Mouse (Mus musculus): ENCODE data around the gene Slc12a8.

Gene Slc12a8

GRCm38 (mm10) chr16:33676347-33677312, 159.5 kb downstream of the Slc12a8 start:
- no peak for DNase-seq

- no peak for DNase-seq
Measured at GRCm38 (mm10) chr16:33677313-33677690, 160.2 kb downstream of the Slc12a8 start.

- DNase-seq = no peak
Measured at GRCm38 (mm10) chr16:33677901-33678300, 160.8 kb downstream of the Slc12a8 start.

- DNase-seq = no peak
Measured at GRCm38 (mm10) chr16:33680271-33680670, 163.1 kb downstream of the Slc12a8 start.

GRCm38 (mm10) chr16:33680816-33681215, 163.7 kb downstream of the Slc12a8 start:
- no peak for DNase-seq

- DNase-seq = no peak
Measured at GRCm38 (mm10) chr16:33681661-33682060, 164.5 kb downstream of the Slc12a8 start.

GRCm38 (mm10) chr16:33682651-33683050, 165.5 kb downstream of the Slc12a8 start:
- DNase-seq = no peak

GRCm38 (mm10) chr16:33683206-33684161, 166.4 kb downstream of the Slc12a8 start:
- no peak for DNase-seq

GRCm38 (mm10) chr16:33684162-33684702, 167.1 kb downstream of the Slc12a8 start, which contains the start of gene Heg1:
Heg1 (plus strand) TSS chr16:33684370.
- peak; percentile 56 for DNase-seq

GRCm38 (mm10) chr16:33684703-33685701, 167.9 kb downstream of the Slc12a8 start:
- DNase-seq = no peak

- DNase-seq = no peak
Measured at GRCm38 (mm10) chr16:33686056-33686455, 168.9 kb downstream of the Slc12a8 start.

GRCm38 (mm10) chr16:33687724-33688123, 170.6 kb downstream of the Slc12a8 start:
- no peak for DNase-seq

- DNase-seq = no peak
Measured at GRCm38 (mm10) chr16:33690975-33691747, 174.0 kb downstream of the Slc12a8 start.

- DNase-seq = no peak
Measured at GRCm38 (mm10) chr16:33693553-33693952, 176.4 kb downstream of the Slc12a8 start.

- no peak for DNase-seq
Measured at GRCm38 (mm10) chr16:33696811-33697575, 179.9 kb downstream of the Slc12a8 start.

- DNase-seq = no peak
Measured at GRCm38 (mm10) chr16:33697576-33698276, 180.6 kb downstream of the Slc12a8 start.

- DNase-seq = no peak
Measured at GRCm38 (mm10) chr16:33698277-33698790, 181.2 kb downstream of the Slc12a8 start.

GRCm38 (mm10) chr16:33700584-33700983, 183.5 kb downstream of the Slc12a8 start:
- no peak for DNase-seq

GRCm38 (mm10) chr16:33701872-33702271, 184.7 kb downstream of the Slc12a8 start:
- DNase-seq = no peak

Measured in right cerebral cortex, postnatal 14 days (tissue).